Mouse (Mus musculus) B cell, adult 2 months (primary cell): ENCODE measurements around the gene Hagh.
A peak's percentile ranks its signal among the peaks of the same experiment; 100 is the strongest.

ENCODE experiments used
- DNase-seq, 2 experiments: peaks; one replicate each; pipeline ENCODE4 v3.0.0; 2022

The Hagh gene

DNA sequence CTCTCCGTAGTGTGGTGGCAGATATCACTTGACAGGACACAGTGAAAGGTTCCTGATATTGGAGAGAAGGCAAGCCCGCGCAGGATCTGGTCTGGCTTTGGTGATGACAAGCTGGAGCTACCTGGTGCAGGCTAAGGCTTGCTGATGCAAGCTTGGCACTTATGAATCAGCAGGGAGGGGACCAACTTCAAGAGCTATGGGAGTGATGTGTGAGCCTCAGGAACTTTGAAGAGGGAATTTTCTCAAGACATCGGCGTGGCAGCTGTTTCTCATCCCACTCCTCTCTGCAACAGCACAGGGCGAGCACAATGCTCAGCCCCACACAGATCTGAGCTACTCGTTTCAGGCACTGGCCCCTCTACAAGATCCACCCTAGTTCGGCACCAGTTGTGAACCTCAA is at the start of gene Hagh:
Gene Hagh, plus strand, starts transcription at position 302 of the 400 bp plus-strand sequence.
- DNase-seq: no peak

DNA sequence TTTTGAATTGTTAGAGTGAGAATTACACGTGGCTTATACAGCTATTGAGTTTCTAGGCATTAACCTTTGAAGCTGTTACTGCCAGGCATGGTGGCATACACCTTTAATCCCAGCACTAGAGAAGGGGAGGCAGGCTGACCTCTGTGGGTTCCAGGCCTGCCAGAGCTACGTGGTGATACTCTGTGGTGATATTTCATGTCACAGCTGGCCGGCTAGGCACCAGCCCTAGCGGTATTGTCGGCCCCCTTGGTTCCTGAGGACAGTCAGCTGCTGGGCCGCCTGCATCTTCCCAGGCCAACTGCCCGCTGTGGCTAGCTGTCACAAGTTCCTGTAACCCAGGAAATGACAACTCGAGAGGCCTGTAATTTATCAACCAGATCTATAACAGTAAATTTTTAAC is 47.8 kb upstream of the Hagh start:
- DNase-seq: no peak

DNA sequence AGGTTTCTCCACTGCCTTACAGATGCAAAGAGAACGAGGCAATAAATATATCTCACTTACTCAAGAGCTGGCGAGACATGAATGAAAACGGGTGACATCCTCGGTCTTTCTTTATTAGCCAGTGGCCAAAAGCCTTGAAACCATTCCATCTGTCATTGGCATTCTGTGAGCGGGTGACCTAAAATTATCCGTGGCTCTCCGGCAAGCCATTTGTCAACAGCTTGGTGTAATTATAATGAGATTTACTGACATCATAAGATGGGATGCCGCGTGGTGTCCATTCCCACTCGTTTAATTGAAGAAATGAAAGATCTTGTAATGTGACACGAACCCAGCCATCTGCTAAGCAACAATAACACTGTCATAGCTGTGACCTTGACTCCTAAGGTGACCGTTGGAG is 45.2 kb upstream of the Hagh start:
- DNase-seq: no peak

DNA sequence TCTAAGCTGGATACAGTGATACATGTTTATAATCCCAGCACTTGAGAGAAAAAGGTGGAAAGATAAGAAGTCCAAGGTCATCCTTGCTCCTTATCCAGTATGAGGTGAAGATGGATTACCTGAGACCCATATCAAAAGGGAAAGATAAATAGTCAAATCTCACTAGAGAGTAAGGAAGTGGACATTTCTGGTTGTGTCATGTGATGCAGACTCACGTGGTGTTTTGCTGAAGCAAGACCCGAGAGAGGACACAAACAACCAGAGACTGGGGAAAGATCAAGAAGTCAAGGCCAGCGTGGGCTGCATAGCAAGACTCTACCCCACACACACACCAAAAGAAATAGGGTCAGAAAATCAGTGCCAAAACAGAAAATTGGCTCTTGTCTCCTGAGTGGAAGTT is 43.0 kb upstream of the Hagh start:
- DNase-seq: peak; percentile 9 to 21

DNA sequence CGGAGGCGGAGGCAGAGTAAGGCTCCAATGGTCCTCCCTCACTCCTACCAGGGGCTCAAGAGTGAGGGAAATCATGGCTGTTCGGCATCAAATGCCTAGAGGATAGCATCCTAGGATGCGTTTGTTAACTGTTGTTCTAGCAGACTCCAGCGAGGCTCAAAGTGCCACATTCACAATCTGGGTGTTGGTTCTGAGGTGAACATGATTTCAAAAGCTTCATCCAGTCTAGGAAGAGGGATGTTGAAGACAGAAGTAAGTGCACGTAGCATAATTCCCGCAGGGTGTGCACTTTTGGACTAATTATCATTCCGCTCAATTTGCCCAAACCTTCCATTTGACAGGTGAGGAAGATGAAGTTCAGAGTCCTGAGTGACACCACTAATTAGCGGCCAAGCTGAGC is 41.7 kb upstream of the Hagh start:
- DNase-seq: no peak

DNA sequence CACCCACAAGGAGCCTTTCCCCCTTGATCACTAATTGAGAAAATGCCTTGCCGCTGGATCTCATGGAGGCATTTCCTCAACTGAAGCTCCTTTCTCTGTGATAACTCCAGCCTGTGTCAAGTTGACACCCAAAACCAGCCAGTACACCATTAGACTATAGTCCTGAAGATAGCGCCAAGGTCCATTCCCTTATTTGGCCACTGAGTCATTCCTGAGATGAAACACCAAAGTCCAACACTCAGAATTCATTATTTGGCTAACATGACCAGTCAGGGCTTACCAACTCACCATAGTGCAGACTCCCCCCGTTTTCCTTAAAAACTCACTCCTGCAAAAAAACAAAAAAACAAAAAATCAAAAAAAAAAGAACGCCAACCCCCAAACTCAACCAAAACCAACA is 40.5 kb upstream of the Hagh start:
- DNase-seq: no peak

DNA sequence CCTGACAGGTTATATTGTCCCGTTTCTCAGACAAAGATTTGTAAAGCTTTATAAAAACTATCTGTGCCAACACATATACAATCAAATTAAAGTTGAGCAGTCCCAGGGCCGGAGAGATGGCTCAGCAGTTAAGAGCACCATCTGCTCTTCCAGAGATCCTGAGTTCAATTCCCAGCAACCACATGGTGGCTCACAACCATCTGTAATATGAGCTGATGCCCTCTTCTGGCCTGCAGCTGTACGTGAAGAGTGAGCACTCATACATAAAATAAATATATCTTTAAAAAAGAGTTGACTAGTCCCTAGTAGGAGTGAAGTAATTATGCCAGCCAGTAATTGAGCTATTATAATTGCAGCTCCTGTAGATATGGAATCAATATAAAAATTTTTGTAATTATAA is 39.4 kb upstream of the Hagh start:
- DNase-seq: no peak

DNA sequence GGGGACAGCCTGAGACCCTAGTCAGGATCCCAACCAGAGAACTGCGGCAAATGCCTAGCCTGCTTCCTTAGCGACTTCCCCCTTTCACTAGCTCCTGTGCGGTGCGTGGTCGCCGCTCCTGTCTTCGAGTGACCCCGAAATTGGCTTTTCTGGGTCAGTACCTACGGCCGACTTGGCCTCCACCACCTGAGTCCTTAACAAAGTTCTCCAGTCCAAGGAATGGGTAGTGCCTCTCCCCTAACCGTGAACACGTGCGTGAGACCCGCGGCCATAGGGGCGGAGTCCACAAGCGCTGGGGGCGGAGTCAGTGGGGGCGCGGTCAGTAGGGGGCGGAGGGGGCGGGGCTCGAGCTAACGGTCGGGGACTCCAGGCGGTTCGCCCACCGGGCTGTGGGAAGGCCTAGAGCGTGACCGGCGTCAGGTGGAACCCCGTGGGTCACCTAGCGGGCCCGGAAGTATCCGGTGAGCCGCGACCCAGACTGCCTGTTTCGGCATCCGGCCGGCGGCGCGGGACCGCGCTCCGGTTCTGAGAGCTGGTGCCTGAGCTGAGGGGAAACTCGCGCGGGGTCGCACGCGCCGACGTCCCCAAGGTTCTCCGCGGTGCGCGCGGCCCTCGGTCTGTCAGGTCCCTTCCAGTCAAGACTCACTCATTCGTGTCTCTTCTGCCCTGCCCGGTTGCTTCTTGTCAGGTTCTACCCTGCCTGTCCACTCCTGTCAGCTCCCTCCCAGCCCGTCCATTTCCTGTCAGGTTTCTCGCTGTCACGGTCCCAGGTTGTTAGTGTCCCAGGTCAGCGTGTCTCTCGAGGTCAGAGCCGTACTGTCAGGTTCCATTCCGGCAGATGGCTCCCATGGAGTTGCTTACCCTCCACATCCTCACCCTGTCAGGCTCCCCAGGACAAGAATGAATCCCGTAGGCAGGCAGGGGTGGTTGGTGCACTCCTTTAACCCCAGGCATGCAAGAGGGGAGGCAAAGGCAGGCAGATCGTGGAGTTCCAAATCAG is 35.7 kb upstream of the Hagh start, which contains the start of gene Meiob:
Gene Meiob, plus strand, starts transcription at position 338 of the 1,000 bp plus-strand sequence.
- peak; percentile 76 to 79 for DNase-seq

DNA sequence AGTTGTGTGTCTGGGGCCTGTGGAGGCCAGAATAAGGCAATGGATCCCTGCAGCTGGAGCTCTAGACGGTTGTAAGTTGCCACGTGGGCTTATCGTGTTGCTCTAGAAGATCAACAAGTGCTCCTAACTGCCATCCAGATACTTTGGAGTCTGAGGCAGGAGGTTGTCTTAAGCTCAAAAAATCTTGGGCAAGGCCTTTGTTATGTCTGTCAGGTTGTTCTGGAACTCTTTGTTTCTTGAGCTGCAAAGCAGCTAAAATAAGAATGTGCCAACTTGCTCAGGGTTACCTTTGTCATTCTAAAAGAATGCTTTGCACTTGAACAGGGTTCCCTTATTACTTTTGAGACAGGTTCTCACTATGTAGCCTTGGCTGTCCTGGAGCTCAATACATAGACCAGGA is 28.7 kb upstream of the Hagh start:
- DNase-seq: no peak

DNA sequence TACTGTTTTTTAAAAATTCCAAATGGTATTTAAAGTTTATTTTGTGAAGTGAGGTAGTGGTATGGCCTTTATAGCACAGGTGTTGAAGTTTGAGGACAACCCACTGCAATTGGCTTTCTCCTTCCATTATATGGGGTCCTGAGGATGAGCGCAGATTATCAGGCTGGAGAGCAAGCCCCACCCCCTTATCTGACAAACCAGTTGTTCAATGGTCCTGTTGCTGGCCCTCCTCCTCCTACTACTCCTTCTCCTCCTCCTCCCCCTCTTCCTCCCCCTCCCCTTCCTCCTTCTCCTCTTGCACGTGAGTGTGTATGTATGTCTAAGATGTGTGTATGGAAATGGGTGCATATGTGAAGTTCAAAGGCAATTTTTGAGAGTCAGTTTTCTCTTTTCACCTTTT is 27.7 kb upstream of the Hagh start:
- DNase-seq: no peak

DNA sequence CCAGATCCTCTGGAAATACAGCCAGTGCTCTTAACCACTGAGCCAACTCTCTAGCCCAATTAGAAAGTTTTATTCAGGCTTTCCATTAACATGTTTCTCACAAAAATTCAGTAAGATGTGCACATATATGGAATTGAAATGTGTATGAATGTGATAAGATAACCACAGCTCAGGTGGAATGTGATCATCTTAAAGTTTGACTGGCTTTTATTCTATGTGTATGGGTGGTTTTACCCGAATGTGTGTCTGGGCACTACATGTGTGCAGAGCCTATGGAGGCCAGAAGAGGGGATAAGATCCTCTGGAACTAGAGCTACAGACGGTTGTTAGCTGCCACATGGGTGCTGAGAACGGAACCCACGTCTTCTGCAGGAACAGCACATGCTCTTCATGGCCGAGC is 24.7 kb upstream of the Hagh start:
- DNase-seq: no peak

DNA sequence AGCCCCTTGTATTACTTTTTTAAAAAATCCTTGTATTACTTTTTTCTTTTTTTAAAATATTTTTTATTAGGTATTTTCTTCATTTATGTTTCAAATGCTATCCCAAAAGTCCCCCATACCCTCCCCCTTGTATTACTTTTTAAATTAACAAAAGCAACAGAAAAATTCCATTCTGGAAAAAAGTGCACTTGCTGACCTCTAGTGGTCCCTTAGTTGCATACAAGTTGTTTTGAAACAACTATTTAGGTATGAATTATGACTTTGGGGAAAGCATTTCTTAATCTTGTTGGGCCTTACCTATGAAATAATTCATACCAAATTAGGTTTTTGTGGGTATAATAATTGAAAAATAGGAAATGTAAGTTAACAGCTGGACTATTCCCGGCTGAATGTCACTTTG is 22.4 kb upstream of the Hagh start:
- DNase-seq: no peak

DNA sequence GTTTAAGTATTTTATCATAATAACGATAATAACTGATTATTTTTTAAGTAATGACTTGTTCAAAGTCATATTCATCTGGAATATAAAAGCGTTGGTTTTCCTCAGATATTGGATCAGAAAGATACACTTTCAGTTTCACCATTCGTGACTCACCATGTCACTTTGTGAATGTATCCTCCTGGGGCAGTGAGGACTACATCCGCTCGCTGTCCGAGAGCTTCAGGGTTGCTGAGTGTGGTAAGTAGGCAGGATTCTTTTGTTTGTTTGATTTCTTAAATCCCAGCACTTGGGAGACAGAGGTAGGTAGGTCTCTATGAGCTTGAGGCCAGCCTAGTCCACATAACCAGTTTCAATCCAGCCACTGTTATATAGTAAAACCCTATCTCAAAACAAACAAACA is 21.8 kb upstream of the Hagh start:
- DNase-seq: no peak

DNA sequence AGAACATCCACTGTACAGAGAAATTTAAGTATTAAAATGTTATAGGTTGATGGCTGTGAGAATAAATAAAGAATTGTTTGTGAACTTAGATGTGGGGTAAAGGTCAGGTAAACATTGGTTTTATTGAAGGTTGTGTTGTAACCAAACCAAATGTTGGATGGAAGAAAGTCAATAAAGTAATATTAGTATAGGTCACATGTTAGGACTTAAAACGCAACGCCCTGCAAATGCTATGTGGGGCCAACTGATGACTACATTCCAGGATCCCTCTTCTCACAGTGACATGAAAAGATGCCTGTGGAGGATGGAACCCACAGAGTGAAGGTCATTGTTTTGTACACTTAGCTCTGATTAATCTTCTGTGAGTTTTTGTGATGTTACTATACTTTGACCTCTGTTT is 20.5 kb upstream of the Hagh start:
- DNase-seq: no peak

DNA sequence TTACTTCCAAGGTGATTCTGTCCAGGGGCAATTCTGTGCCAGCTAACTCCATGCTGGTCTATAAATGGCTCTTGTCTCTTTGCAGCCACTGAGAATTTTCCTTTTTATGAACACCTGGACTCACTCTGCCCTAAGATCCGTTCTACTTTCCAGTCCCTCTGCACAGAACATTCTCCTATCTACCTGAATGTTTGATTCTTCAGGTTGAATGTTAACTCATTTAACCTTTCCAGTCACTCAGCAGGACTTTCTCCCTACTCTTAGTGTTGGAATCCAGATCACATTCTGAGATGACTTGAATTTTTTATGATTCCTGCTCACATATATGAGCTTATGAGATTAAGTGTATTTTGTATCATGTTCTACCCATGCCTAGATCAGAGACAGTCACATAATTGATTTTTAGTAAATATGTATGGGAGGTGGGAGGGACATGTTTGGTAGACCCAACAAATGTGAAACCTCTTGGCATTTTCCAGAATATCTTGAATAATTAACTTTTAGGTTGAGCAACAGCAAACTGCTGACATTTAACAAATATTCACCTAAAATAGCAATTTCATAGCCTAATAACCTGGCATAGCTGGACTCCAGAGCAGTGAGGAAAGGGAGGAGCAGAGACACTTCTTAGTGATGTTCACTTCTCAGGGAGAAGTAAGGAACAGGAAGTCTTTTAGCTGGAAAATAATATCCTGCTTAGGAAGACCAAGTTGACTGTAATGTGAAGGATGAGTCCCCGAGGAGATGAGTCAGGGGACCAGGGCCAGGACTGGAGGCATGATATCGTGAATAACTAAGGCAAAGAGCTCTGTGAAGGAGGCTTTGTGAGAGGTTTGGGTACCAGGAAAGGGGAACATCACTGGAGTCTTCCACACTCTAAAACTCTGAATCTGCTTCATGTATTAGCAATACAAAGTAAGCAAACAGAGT is 18.3 kb upstream of the Hagh start:
- DNase-seq: no peak

DNA sequence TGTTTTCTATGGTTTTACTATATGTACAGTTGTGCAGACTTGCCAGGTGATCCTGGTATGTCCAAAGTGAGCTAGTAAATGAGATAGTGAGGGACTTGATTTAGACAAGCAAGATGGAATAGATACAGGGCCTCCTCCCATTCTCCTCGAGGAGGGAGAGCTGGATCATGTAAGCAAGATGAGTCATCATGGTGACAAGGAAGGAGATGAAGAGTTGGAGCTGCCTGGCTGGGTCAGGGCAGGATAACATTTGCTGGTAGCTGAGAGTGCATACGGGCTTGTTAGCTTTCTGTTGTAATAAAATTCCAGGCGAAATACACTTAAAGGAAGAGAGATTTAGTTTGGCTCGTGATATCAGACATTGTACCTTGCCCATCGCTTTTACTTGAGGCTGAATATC is 398 bp downstream of the Hagh start:
- DNase-seq: no peak

DNA sequence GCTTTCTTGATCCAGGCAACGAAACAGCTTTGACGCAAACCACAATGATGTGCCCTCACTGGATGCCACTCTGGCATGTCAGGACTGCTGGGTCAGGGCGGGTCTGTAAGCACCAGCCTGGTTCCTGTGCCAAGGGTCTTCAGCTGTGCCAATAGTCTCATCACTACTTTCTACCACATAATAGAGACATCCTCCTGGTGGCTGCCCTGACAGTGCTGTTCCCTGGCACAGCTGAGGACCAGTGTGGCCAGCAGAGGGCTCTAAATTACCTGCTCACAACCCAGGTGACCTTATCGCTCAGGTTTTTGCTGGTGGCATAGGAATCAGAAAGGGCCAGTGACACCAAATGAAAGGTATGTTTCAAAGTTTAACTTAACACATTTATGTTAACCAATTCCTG is 1.2 kb downstream of the Hagh start:
- DNase-seq: peak; percentile 48

DNA sequence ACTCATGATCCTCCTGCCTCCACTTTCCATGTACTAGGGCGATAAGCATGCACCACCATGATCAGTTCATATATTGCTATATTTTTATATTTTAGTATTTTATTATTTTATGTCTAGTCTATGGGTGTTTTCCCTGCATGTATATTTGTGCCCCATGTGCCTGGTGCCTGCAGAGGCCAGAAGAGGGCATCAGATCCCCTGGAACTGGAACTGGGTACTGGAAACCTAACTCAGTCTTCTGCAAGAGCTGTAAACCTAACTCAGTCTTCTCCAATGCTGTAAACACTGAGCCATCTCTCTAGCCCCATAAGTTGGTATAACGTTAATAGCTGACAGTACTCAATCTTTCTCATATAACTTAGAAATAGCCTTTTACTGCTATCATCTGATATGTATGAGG is 2.7 kb downstream of the Hagh start:
- DNase-seq: no peak

DNA sequence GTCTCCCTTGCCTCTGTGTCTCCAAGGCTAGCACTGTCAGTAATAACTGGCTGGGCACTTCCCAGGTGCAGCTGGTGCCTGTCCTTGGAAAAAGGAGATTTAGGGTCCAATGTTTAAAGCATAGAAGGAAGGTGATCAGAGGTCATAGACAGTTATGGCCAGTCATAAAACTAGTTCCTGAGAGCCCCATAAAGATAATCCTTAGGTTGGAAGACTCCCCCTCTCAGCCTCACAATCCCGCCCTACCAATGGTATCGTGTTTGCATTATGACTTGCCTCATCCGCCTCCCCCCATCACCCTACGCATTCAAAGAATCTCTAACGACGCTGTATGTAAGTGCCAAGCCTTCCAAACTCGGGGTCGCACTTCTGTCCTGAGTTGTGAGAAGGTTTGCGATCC is 4.6 kb downstream of the Hagh start:
- DNase-seq: no peak

DNA sequence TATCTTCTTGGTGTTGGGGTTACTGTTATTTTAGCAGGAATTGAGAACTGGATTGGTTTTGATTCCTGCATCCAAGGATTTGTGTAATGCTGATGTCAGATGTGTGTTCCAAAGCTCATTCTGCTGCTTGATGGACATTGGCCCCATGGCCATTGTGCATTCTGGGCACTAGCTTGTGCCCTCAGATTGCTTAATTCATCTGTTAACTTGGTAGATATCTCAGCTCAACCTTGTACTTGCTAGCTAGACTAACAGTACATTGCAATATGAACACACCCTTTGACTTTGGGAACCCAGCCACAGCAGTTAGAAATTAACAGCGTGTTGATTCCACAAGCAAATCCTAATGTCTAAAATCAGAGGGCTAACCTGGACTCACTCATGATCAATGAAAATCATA is 7.4 kb downstream of the Hagh start:
- DNase-seq: no peak

DNA sequence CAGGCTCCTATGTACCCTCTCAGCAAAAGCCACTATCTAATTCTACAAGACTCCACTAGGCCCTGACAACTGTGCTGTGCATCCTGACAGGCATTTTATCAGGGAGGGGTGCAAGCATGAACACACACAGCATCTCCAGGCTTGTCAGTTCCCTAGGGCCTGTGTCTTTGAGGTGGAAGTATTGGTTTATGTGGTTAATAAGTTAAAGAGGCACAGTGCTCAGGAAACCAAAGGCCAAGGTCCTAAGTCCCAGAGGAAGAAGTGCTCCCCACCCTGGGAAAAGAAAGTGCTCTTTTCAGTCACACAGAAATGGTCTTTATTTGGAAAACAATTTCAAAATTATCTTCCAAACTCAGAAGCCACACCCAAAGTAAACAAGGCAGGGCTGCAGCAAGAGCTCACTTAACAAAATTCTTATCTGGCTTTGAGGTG is 8.7 kb downstream of the Hagh start:
- no peak for DNase-seq

DNA sequence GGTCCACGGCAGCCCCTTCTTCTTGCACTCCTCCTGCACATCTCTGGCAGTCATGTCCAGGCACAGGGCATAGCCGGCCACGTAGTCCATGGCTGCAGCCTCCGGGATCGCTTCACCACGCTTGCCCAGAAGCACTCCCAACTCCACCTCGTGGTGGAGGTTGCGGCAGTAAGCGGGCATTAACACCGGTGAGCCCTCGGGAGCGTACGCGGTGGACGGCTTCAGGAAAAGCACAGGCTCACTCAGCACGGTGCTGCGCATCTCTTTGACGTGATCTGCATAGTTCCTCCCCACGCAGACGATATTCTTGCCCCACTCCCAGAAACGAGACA is 9.8 kb downstream of the Hagh start:
- no peak for DNase-seq

DNA sequence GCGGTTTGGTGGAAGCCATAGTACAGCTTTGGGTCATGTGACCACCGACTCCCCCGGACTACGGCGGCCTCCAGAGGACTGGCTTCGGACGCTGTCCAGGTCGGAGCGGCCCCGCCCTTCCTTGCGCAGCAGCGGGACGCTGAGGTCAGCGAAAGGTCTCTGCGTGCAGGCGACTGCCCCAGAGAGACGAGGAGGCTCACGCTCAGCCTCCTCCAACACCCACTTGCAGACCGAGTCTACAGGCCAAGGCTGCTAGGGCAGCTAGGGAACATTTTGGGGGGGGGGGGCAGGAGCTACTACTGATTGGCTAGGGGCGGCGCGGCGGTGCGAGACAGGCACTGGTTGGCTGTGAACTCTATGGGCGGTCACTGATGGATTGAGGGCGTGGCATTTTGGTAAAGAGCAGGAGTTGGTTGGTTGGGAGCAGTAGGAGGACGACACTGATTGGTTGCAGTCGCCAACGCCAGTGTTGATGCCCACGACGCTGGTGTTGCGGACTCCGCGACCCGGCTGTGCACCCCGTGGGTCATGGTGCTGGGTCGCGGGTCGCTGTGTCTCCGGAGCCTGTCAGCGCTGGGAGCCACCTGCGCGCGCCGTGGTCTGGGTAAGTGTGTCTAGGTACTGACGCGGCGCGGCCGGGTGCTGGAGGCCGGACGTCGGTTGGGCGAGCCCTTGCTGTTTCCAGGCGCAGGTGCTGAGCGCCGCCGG is 10.3 kb downstream of the Hagh start, which contains the start of gene Fahd1:
Gene Fahd1, minus strand, starts transcription at position 300 of the 708 bp plus-strand sequence.
- peak; percentile 89 to 92 for DNase-seq
